Mouse (Mus musculus) testis, adult 2 months (tissue): ENCODE measurements at regions not wholly inside any gene's neighbourhood (a gene's known extent, or its start where the extent isn't known, plus 50 kb on each side); places are given as distances from the start of the nearest gene placed in this dataset.

ENCODE experiments used
- CTCF ChIP-seq: fragments of 200-500 bp; IDR thresholded peaks from 2 replicates; pipeline ENCODE4 v1.5.1; 2012; ENCODE audit warnings: low read depth, mild to moderate bottlenecking, inconsistent platforms, low read length, moderate library complexity; ENCODE audit not compliant: control insufficient read depth, insufficient read depth, insufficient replicate concordance
- POLR2A ChIP-seq: fragments of 200-500 bp; IDR thresholded peaks from 2 replicates; pipeline ENCODE4 v1.6.1; 2012; ENCODE audit warnings: low read depth, mild to moderate bottlenecking, inconsistent platforms, low read length, moderate library complexity; ENCODE audit not compliant: control insufficient read depth

DNA sequence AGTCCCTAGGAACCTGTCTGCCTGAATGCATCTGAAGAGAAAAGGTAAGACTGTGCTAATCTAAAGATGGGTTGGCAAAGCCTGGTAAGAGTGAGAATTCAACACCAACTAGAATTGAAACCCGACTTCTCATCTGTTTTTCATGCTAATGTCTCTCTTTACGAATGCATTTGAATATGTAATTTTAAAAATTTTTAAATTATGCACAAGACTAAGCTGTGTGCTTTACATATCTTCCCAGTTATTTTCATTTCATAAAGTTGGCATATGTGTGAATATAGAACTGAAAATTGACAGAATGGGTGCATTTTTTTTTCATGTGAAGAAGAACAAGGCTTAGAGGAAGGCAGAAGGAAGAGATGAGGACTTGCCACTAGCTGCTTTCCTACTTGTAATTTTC, 267.2 kb upstream of the Ube2e3 start:
- TF ChIP-seq CTCF (no peak), POLR2A (no peak)
